ENCODE assay signal across 12 mouse cellular contexts in the genomic region with DNA sequence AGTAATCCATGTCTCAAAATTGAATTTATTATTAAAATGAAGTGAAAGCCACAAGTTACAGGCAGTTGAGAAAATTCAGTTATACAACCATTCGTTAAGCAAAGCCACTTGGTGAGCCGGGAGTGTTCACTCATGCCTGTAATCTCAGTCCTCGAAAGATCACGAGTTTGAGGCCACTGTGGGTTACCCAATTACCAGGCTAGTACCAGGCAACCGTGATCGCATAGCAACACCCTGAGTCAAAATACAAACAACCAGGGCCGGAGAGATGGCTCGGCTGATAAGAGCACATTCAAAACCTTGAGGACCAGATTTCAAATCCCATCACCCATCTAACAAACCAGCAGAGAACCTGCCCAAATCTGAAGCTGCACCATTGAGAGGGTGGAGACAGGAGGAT. TPM values are rescaled to one million over a fixed set of nuclear protein-coding genes. Genes with fewer than 3 reads are reported as not detected.
A peak's percentile ranks its signal among the peaks of the same experiment; 100 is the strongest.
DNase-seq lines count a peak whose midpoint lies in the region.
"Had no signal": no experiment of that assay in that cellular context is flagged by ENCODE, and none has a peak within 500 bp of the region (broad histone marks: within the 10 kb centered on the region; RNA-seq: fewer than 3 reads in every experiment).

No protein-coding gene starts in this region.

- H3K36me3 ChIP-seq in heart, embryonic 10.5 days: no peaks in the 10 kb centered on the region

- peak overlapping the region; percentile 93 for H3K27ac ChIP-seq in heart, embryonic 10.5 days

- DNase-seq in heart, embryonic 10.5 days (ENCODE audit: low spot score): no peak
- no peak for DNase-seq in heart, adult 11 months
- peak; percentile 27 for DNase-seq in Muller cell, postnatal 12 days (ENCODE audit: inconsistent ontology term)
- peak; percentile 90 for DNase-seq in kidney, adult 9 months
- peak; percentile 86 for DNase-seq in lung, postnatal 36 days
- DNase-seq in heart, postnatal 10 days: no peak
- DNase-seq in cerebellum, postnatal 10 days: no peak
- no peak for DNase-seq in frontal cortex, adult 2 months (ENCODE audit: extremely low spot score in 1 of 2, low spot score in 1 of 2)

- H3K9me3 ChIP-seq in heart, embryonic 10.5 days: no peaks in the 10 kb centered on the region

- no peaks in the 10 kb centered on the region for H3K27me3 ChIP-seq in heart, embryonic 10.5 days (ENCODE audit: insufficient read depth, poor library complexity, severe bottlenecking)

- peaks cover 36% of the 10 kb centered on the region for H3K4me1 ChIP-seq in heart, embryonic 10.5 days

- H3K4me3 ChIP-seq in heart, embryonic 10.5 days: no peak overlapping the region

- intact Hi-C loops in heart, postnatal 10 days (cut with DNase I): loop anchor here (2.0 kb wide), 1 partner anchor 42 kb away; no protein-coding TSS in a partner anchor

- WGBS in heart, embryonic 10.5 days: 85% methylated on average over 8 of the region's 8 CpGs

RNA-seq across cellular contexts. Expression of a gene that starts 40.9 kb away (rescaled TPM):
- 37.7 and 42.4 TPM in 2 replicates for polyA plus RNA-seq in heart, embryonic 10.5 days (2016; fragmentation: Nextera tagmentation; extraction: Ambion mirVana)
- 100 to 1,000 TPM in 1 of 2 experiments, 10 to 100 TPM in 1; 93.8 to 103 TPM for total RNA-seq in heart, postnatal 10 days (2021)
- 42.8 and 49.5 TPM in 2 replicates for polyA plus RNA-seq in frontal cortex, adult 2 months (2012; rRNA removed)

RNA-seq across cellular contexts. Expression of a gene that starts 49.7 kb away (rescaled TPM):
- 0.11 TPM in 1 of 2 replicates, not detected in the other for polyA plus RNA-seq in heart, embryonic 10.5 days (2016; fragmentation: Nextera tagmentation; extraction: Ambion mirVana)
- total RNA-seq in heart, postnatal 10 days (2021): not detected
- not detected in 2 replicates for polyA plus RNA-seq in frontal cortex, adult 2 months (2012; rRNA removed)
- total RNA-seq: hematopoietic stem cell, adult 5-6 weeks had no signal
- polyA plus RNA-seq: forebrain, embryonic 11.5 days; neural tube, embryonic 11.5 days; small intestine, adult 2 months had no signal

Comparison
In these comparisons a context has a peak if more than half of its experiments do, and no peak if none do; other contexts are left out.
1. DNase-seq: peak in Muller cell, postnatal 12 days (single experiment), kidney, adult 9 months (single experiment) and lung, postnatal 36 days (single experiment); none in heart, embryonic 10.5 days (single experiment), heart, adult 11 months (single experiment), heart, postnatal 10 days (0 of 2), cerebellum, postnatal 10 days (0 of 2) and frontal cortex, adult 2 months (0 of 2).